Mouse (Mus musculus) urinary bladder, postnatal 10 days (tissue): ENCODE results near the gene Kpna1.

Experiments
- DNase-seq: peaks from one replicate; pipeline ENCODE4 v3.0.0; 2022; ENCODE audit warnings: low spot score

Kpna1 gene

DNA sequence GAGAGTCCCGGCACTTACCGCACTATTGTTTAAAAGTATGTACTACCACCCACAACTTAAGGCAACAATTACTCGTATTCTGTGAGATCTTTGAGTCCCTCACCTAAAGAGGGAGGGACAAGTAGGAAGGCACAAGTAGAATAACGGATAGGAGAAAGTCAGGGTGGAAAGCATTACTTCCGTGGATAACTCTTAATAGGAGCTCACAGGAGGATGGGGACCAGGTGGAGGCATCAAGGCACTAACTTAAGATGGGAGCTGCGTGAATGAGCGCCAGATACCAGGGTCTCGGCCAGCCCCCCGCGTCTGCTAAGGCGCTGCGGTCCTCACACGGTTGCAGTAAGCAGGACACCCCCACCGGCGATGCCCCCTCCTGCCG lies 92.5 kb downstream of the Kpna1 start:
- no peak for DNase-seq

DNA sequence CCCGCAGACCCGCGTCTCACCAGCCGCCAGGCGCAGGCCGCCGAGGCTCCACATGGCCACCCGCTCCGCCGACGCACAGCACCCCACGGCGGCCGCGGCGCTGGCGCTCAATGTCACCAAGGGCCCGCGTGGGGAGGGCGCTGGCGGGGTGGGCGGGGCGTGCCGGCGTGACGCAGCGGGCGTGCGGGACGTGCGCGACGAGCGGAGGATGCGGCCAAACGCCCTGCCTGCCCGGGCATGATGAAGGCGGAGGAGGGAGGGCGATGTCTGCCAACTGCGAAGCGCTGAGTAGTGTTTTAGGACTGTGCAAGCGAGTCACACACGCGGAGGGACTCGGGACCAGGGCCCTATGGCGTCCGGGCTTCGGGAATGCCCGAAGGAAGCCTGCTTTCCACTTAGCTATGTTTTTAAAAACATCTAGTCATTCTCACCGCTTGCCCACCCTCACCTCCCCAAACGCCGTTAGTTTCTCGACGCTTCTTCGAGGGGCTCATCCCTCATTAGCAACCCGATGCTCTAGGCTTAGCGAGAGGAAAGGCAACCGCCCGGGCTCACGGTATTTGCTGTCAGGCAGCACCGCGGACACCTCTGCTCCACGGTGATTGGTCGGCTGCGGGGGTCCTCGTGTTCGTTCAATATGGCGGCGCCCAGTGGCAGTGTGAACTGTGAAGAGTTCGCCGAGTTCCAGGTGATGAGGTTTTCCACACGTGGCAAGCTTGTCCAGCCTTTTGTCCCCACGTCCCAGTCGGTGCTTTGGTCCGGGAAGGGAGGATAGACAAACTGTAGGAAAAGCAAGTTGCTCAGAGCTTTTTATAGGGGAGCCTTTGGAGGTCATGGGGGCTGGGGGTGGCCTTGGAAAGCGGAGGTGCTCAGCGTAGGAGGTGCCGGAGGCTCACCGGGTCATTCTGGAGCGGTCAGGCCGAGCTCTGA lies 93.2 kb downstream of the Kpna1 start, which contains the start of the genes Fam162a and Ccdc58:
TSS of gene Fam162a (minus strand) at position 145 of the 930 bp plus-strand sequence.
TSS of gene Ccdc58 (plus strand) at position 236 of the 930 bp plus-strand sequence.
- peak; percentile 70 for DNase-seq

DNA sequence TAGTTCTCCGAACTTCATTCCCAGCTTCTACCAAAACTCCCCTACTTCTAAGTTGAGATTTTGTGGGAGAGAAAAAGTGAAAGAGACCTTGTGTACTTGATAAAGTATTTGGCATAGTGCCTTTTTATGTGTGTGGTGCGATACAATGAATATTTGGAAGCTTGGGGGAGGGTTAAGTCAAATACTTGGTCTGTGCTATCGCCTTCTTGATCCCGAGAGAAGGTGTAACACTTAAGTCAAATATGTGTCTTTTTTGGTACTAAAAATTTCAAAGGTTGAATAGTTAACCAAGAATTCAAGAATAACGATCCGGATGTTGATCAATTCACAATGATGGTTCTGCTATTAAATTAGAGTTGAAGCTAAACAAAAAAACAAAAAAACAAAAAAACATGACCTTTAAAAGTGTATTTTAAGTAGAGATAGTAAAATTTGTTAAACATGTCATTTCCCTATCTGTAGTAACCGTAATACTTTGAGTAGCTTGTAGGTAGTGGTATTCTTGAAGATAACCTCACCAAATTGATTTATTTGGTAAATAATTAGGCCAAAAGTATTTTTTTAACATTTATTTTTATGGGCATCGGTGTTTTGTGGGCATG lies 94.0 kb downstream of the Kpna1 start:
- no peak for DNase-seq

DNA sequence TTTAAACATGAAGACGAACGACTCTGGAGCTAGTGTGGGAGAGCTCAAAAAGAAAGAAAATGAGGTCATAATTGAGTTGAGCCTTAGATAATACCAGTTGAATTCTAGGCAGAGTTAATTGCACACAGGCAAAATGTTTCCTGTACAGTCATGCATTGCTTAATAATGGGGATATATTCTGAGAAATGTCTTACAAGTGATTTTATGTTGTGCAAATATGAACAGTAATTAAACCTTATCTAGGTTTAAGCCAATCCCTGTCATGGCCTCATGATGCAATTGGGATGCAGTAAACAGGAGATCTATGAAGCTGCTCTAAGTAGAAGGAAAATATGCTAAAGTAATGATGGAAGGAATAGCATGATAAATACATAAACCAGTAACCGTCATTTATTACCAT lies 96.2 kb downstream of the Kpna1 start:
- no peak for DNase-seq

DNA sequence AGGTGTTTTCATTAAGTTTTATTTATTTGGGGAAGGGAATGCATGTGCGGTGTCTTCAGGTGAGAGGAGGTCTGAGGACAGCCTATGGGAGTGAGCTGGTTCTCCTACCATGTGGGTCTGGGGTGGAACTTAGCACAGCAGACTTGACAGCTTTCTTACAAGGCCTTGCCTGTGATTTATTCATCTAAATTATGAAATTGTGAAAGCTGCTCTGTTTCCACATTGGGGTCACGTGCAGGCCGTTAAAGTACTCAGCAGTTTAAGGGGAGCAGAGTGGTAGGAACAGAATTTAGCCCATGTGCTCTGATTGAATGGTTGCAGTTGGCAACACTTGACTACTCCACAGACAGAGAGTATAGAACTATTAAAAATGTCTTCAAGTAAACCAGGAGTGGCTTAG lies 101.4 kb downstream of the Kpna1 start:
- DNase-seq, result no peak
